Mouse (Mus musculus): ENCODE data around the gene Rcc1. TPM values are rescaled to one million over a fixed set of nuclear protein-coding genes. Genes with fewer than 3 reads are reported as not detected.

Gene Rcc1
- total and polyA plus RNA-seq, 3 experiments, result 93.6 to 149 (median 148) TPM

DNA sequence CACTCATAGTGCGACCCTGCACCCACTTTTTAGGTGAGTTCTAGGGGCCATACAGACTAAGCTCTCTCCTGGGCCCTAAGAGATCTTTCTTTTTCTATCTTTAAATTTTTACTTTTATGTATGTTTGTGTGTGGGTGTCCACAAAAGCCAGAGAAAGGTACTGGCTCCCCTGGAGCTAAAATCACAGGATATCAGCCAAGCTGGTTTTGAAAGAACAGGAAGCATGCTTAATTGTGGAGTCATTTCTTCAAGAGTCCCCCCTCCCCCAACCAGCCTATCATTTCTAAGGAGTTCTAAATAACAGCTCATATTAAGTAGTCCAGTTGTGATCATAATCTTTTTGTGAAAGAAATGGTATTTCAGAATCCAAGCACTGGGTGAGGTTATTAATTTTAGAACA is 20.4 kb upstream of the Rcc1 start:
- TF ChIP-seq NRF1 (IDR thresholded peaks at IDR 0.05; ENCODE audit: low read depth, low read length) (no peak), TCF12 (IDR thresholded peaks at IDR 0.05; ENCODE audit: low read depth, low read length) (no peak), SIN3A (IDR thresholded peaks at IDR 0.05; ENCODE audit: low read length) (no peak), HCFC1 (IDR thresholded peaks at IDR 0.05; ENCODE audit: low read depth, low read length) (no peak), CHD1 (IDR thresholded peaks at IDR 0.05; ENCODE audit: low read depth, low read length) (no peak), USF1 (IDR thresholded peaks at IDR 0.05; ENCODE audit: low read depth, low read length) (no peak), POLR2A (IDR thresholded peaks at IDR 0.05; ENCODE audit: low read depth, low read length) (no peak), ZC3H11A (IDR thresholded peaks at IDR 0.05; ENCODE audit: low read depth, low read length) (no peak), ZMIZ1 (IDR thresholded peaks at IDR 0.05; ENCODE audit: low read depth, low read length) (no peak), RCOR1 (conservative IDR thresholded peaks at IDR 0.05; ENCODE audit: low read depth, low read length) (no peak), E2F4 (IDR thresholded peaks at IDR 0.05; ENCODE audit: insufficient replicate concordance, low read depth, low read length) (no peak), ELF1 (IDR thresholded peaks at IDR 0.05; ENCODE audit: low read depth, low read length) (no peak), NELFE (IDR thresholded peaks at IDR 0.05; ENCODE audit: low read depth, low read length) (no peak)
- H3K4me1 ChIP-seq (ENCODE audit: control insufficient read depth in 1 of 2, insufficient read depth in 2 of 2), result peaks cover 0 to 8% of the 10 kb centered on the region in 2 experiments; a peak in 1 of 4 replicates
- in situ Hi-C loops (cut with MboI; ENCODE audit: low pct_ligation_motif_present, low pct_unique_long_range_greater_than_20kb, low sequenced_read_pairs), result no loop called here
- peaks cover 13 to 47% of the 10 kb centered on the region in 2 experiments for H3K36me3 ChIP-seq (replicated peaks in 1 of 2; ENCODE audit: control insufficient read depth in 1 of 2, insufficient read depth in 1 of 2, low read length in 1 of 2)
- no peak overlapping the region for H3K27ac ChIP-seq (ENCODE audit: insufficient read depth, low read depth)
- H3K9me3 ChIP-seq (replicated peaks; ENCODE audit: low read length), result peaks cover 9% of the 10 kb centered on the region
- no peak overlapping the region for H3K4me2 ChIP-seq (ENCODE audit: insufficient read depth, low read depth, poor library complexity, severe bottlenecking)
- H3K79me2 ChIP-seq (replicated peaks; ENCODE audit: control insufficient read depth, extremely low read depth, insufficient read depth, poor library complexity, severe bottlenecking), result no peaks in the 10 kb centered on the region
- dilution Hi-C loops (cut with MboI; ENCODE audit: extremely low pct_ligation_motif_present, extremely low pct_unique_long_range_greater_than_20kb, low sequenced_read_pairs), result no loop called here
- no peak overlapping the region for H3K9ac ChIP-seq (ENCODE audit: insufficient read depth, low read depth)
- no peak for DNase-seq (ENCODE audit: extremely low read depth)
- no peaks in the 10 kb centered on the region for H3K27me3 ChIP-seq (replicated peaks)
- no peak overlapping the region for H3K4me3 ChIP-seq (replicated peaks in 1 of 3; ENCODE audit: low read depth in 2 of 3, low read length in 2 of 3, poor library complexity in 1 of 3)

- no peaks in the 10 kb centered on the region for H3K9me3 ChIP-seq (replicated peaks; ENCODE audit: low read length)
- dilution Hi-C loops (cut with MboI; ENCODE audit: extremely low pct_ligation_motif_present, extremely low pct_unique_long_range_greater_than_20kb, low sequenced_read_pairs), result no loop called here
- H3K36me3 ChIP-seq (replicated peaks in 1 of 2; ENCODE audit: control insufficient read depth in 1 of 2, insufficient read depth in 1 of 2, low read length in 1 of 2), result peaks cover 12 to 53% of the 10 kb centered on the region in 2 experiments
- H3K79me2 ChIP-seq (replicated peaks; ENCODE audit: control insufficient read depth, extremely low read depth, insufficient read depth, poor library complexity, severe bottlenecking), result no peaks in the 10 kb centered on the region
- no peaks in the 10 kb centered on the region for H3K27me3 ChIP-seq (replicated peaks)
- H3K27ac ChIP-seq (ENCODE audit: insufficient read depth, low read depth), result no peak overlapping the region
- in situ Hi-C loops (cut with MboI; ENCODE audit: low pct_ligation_motif_present, low pct_unique_long_range_greater_than_20kb, low sequenced_read_pairs), result no loop called here
- H3K4me2 ChIP-seq (ENCODE audit: insufficient read depth, low read depth, poor library complexity, severe bottlenecking), result no peak overlapping the region
- DNase-seq (ENCODE audit: extremely low read depth), result no peak
- H3K9ac ChIP-seq (ENCODE audit: insufficient read depth, low read depth), result no peak overlapping the region
- H3K4me1 ChIP-seq (ENCODE audit: control insufficient read depth in 1 of 2, insufficient read depth in 2 of 2), result peaks cover 0 to 18% of the 10 kb centered on the region in 2 experiments; a peak in 2 of 4 replicates
- no peak for TF ChIP-seq MYC (IDR thresholded peaks at IDR 0.05; ENCODE audit: low read depth, low read length)
- TF ChIP-seq ZC3H11A (IDR thresholded peaks at IDR 0.05; ENCODE audit: low read depth, low read length), result no peak
- TF ChIP-seq ZMIZ1 (IDR thresholded peaks at IDR 0.05; ENCODE audit: low read depth, low read length), result no peak
- no peak for TF ChIP-seq POLR2A (IDR thresholded peaks at IDR 0.05; ENCODE audit: low read depth, low read length)
- no peak for TF ChIP-seq MAX (IDR thresholded peaks at IDR 0.05; ENCODE audit: low read length)
- no peak for TF ChIP-seq MAZ (IDR thresholded peaks at IDR 0.05; ENCODE audit: low read depth, low read length)
- H3K4me3 ChIP-seq (replicated peaks in 1 of 3; ENCODE audit: low read depth in 2 of 3, low read length in 2 of 3, poor library complexity in 1 of 3), result no peak overlapping the region
Observed at GRCm38 (mm10) chr4:132369953-132370750, 16.7 kb upstream of the Rcc1 start.

Data from CH12.LX (cell line).